Mouse (Mus musculus): ENCODE data around the gene Herpud2. TPM values are rescaled to one million over a fixed set of nuclear protein-coding genes. Genes with fewer than 3 reads are reported as not detected.

Herpud2 gene
- 10 to 100 TPM; 25.6 to 70.1 (median 42.5) TPM for total RNA-seq (2018; cell fraction: chromatin; rRNA removed)
- total RNA-seq (2018; cell fraction: cytosol; rRNA removed) = 10 to 100 TPM; 35.2 to 57.7 (median 46.0) TPM
- 10 to 100 TPM; 36.0 to 87.7 (median 52.1) TPM for total RNA-seq (2018; cell fraction: nucleus; rRNA removed)
- polyA plus RNA-seq (2018) = 37.7 to 47.0 TPM (median 39.2 TPM) in 3 replicates

GRCm38 (mm10) chr9:25151611-25152241 is at the start of gene Herpud2:
Gene Herpud2 (minus strand): TSS chr9:25151820.
- Histone ChIP-seq H3K27ac (peak within 1 kb of the TSS; percentile 78), H3K36me3 (ENCODE audit: inconsistent target) (no peaks in the 10 kb centered on the region), H3K79me2 (ENCODE audit: inconsistent target) (peaks cover 42% of the 10 kb centered on the region), H3K4me3 (ENCODE audit: inconsistent target) (peak within 1 kb of the TSS; percentile 69)
- WGBS (ENCODE audit: missing documents) = under 1% methylated on average over 49 of the region's 51 CpGs

- H3K27ac ChIP-seq = no peak overlapping the region
- H3K79me2 ChIP-seq (ENCODE audit: inconsistent target) = no peaks in the 10 kb centered on the region
- no peaks in the 10 kb centered on the region for H3K36me3 ChIP-seq (ENCODE audit: inconsistent target)
- H3K4me3 ChIP-seq (ENCODE audit: inconsistent target) = no peak overlapping the region
- WGBS (ENCODE audit: missing documents) = 93% methylated on average over 2 of the region's 3 CpGs
These were observed 49.4 kb upstream of the Herpud2 start for GRCm38 (mm10) chr9:25200987-25201386.

GRCm38 (mm10) chr9:25200148-25200547 is 48.5 kb upstream of the Herpud2 start:
- Histone ChIP-seq H3K36me3 (ENCODE audit: inconsistent target) (no peaks in the 10 kb centered on the region), H3K27ac (no peak overlapping the region), H3K79me2 (ENCODE audit: inconsistent target) (no peaks in the 10 kb centered on the region), H3K4me3 (ENCODE audit: inconsistent target) (no peak overlapping the region)
- 71% methylated on average over 2 of the region's 3 CpGs for WGBS (ENCODE audit: missing documents)

- Histone ChIP-seq H3K4me3 (ENCODE audit: inconsistent target) (no peak overlapping the region), H3K27ac (no peak overlapping the region), H3K36me3 (ENCODE audit: inconsistent target) (no peaks in the 10 kb centered on the region), H3K79me2 (ENCODE audit: inconsistent target) (no peaks in the 10 kb centered on the region)
- WGBS (ENCODE audit: missing documents) = 56% methylated on average over 5 of the region's 5 CpGs
These were observed 45.1 kb upstream of the Herpud2 start for GRCm38 (mm10) chr9:25196746-25197145.

GRCm38 (mm10) chr9:25191612-25192011 is 40.0 kb upstream of the Herpud2 start:
- no peak overlapping the region for H3K27ac ChIP-seq

GRCm38 (mm10) chr9:25186501-25186900 is 34.9 kb upstream of the Herpud2 start:
- H3K27ac ChIP-seq = no peak overlapping the region
- H3K79me2 ChIP-seq (ENCODE audit: inconsistent target) = no peaks in the 10 kb centered on the region
- WGBS (ENCODE audit: missing documents) = 43% methylated on average over 4 of the region's 4 CpGs

More at GRCm38 (mm10) chr9:25191612-25192011, 40.0 kb upstream of the Herpud2 start:
- H3K4me3 ChIP-seq (ENCODE audit: inconsistent target) = no peak overlapping the region
- 3% methylated on average over 2 of the region's 2 CpGs for WGBS (ENCODE audit: missing documents)
- no peaks in the 10 kb centered on the region for H3K79me2 ChIP-seq (ENCODE audit: inconsistent target)
- H3K36me3 ChIP-seq (ENCODE audit: inconsistent target) = no peaks in the 10 kb centered on the region

GRCm38 (mm10) chr9:25185854-25186253 is 34.2 kb upstream of the Herpud2 start:
- no peak overlapping the region for H3K27ac ChIP-seq
- H3K36me3 ChIP-seq (ENCODE audit: inconsistent target) = no peaks in the 10 kb centered on the region
- H3K79me2 ChIP-seq (ENCODE audit: inconsistent target) = no peaks in the 10 kb centered on the region
- 33% methylated on average over 7 of the region's 7 CpGs for WGBS (ENCODE audit: missing documents)
- no peak overlapping the region for H3K4me3 ChIP-seq (ENCODE audit: inconsistent target)

More at GRCm38 (mm10) chr9:25186501-25186900, 34.9 kb upstream of the Herpud2 start:
- no peaks in the 10 kb centered on the region for H3K36me3 ChIP-seq (ENCODE audit: inconsistent target)
- H3K4me3 ChIP-seq (ENCODE audit: inconsistent target) = no peak overlapping the region

GRCm38 (mm10) chr9:25184606-25185005 is 33.0 kb upstream of the Herpud2 start:
- Histone ChIP-seq H3K27ac (no peak overlapping the region), H3K79me2 (ENCODE audit: inconsistent target) (no peaks in the 10 kb centered on the region), H3K4me3 (ENCODE audit: inconsistent target) (no peak overlapping the region), H3K36me3 (ENCODE audit: inconsistent target) (no peaks in the 10 kb centered on the region)
- 84% methylated on average over 2 of the region's 2 CpGs for WGBS (ENCODE audit: missing documents)

GRCm38 (mm10) chr9:25178066-25178465 is 26.4 kb upstream of the Herpud2 start:
- no peaks in the 10 kb centered on the region for H3K79me2 ChIP-seq (ENCODE audit: inconsistent target)
- H3K4me3 ChIP-seq (ENCODE audit: inconsistent target) = no peak overlapping the region
- no peaks in the 10 kb centered on the region for H3K36me3 ChIP-seq (ENCODE audit: inconsistent target)
- no peak overlapping the region for H3K27ac ChIP-seq
- WGBS (ENCODE audit: missing documents) = 89% methylated on average over 3 of the region's 3 CpGs

GRCm38 (mm10) chr9:25177201-25177600 is 25.6 kb upstream of the Herpud2 start:
- WGBS (ENCODE audit: missing documents) = 97% methylated on average over 5 of the region's 5 CpGs
- H3K27ac ChIP-seq = no peak overlapping the region
- no peaks in the 10 kb centered on the region for H3K36me3 ChIP-seq (ENCODE audit: inconsistent target)
- no peak overlapping the region for H3K4me3 ChIP-seq (ENCODE audit: inconsistent target)
- no peaks in the 10 kb centered on the region for H3K79me2 ChIP-seq (ENCODE audit: inconsistent target)

- H3K36me3 ChIP-seq (ENCODE audit: inconsistent target) = no peaks in the 10 kb centered on the region
- WGBS (ENCODE audit: missing documents) = 88% methylated on average over 1 of the region's 1 CpGs
- H3K79me2 ChIP-seq (ENCODE audit: inconsistent target) = no peaks in the 10 kb centered on the region
- H3K4me3 ChIP-seq (ENCODE audit: inconsistent target) = no peak overlapping the region
- no peak overlapping the region for H3K27ac ChIP-seq
These were observed 24.9 kb upstream of the Herpud2 start for GRCm38 (mm10) chr9:25176562-25176961.

GRCm38 (mm10) chr9:25175978-25176377 is 24.4 kb upstream of the Herpud2 start:
- Histone ChIP-seq H3K27ac (no peak overlapping the region), H3K79me2 (ENCODE audit: inconsistent target) (no peaks in the 10 kb centered on the region)
- 69% methylated on average over 6 of the region's 6 CpGs for WGBS (ENCODE audit: missing documents)

GRCm38 (mm10) chr9:25175039-25175442 is 23.4 kb upstream of the Herpud2 start:
- H3K27ac ChIP-seq = no peak overlapping the region
- WGBS (ENCODE audit: missing documents) = 32% methylated on average over 5 of the region's 5 CpGs
- H3K4me3 ChIP-seq (ENCODE audit: inconsistent target) = no peak overlapping the region
- H3K79me2 ChIP-seq (ENCODE audit: inconsistent target) = no peaks in the 10 kb centered on the region
- no peaks in the 10 kb centered on the region for H3K36me3 ChIP-seq (ENCODE audit: inconsistent target)

More at GRCm38 (mm10) chr9:25175978-25176377, 24.4 kb upstream of the Herpud2 start:
- Histone ChIP-seq H3K4me3 (ENCODE audit: inconsistent target) (no peak overlapping the region), H3K36me3 (ENCODE audit: inconsistent target) (no peaks in the 10 kb centered on the region)

GRCm38 (mm10) chr9:25174614-25175013 is 23.0 kb upstream of the Herpud2 start:
- H3K79me2 ChIP-seq (ENCODE audit: inconsistent target) = no peaks in the 10 kb centered on the region
- WGBS (ENCODE audit: missing documents) = 92% methylated on average over 5 of the region's 5 CpGs
- H3K27ac ChIP-seq = no peak overlapping the region
- H3K36me3 ChIP-seq (ENCODE audit: inconsistent target) = no peaks in the 10 kb centered on the region
- H3K4me3 ChIP-seq (ENCODE audit: inconsistent target) = no peak overlapping the region

GRCm38 (mm10) chr9:25173171-25173570 is 21.6 kb upstream of the Herpud2 start:
- Histone ChIP-seq H3K36me3 (ENCODE audit: inconsistent target) (no peaks in the 10 kb centered on the region), H3K4me3 (ENCODE audit: inconsistent target) (no peak overlapping the region), H3K79me2 (ENCODE audit: inconsistent target) (no peaks in the 10 kb centered on the region), H3K27ac (no peak overlapping the region)
- 48% methylated on average over 4 of the region's 4 CpGs for WGBS (ENCODE audit: missing documents)

Measured in macrophage (primary cell).